Mouse (Mus musculus) forebrain, embryonic 11.5 days (tissue): ENCODE data around the gene Olfr1358. TPM values are rescaled to one million over a fixed set of nuclear protein-coding genes. Genes with fewer than 3 reads are reported as not detected.
"Not testable (repeated sequence)": the region's sequence is repeated elsewhere in the genome, so short reads cannot be mapped to it uniquely, and the experiment has no call there.

Source experiments
- ATAC-seq: fragments of 200-750 bp; cut with Nextera tagmentation; replicated peaks from 2 replicates; pipeline ENCODE4 v1.8.0; 2017; ENCODE audit warnings: moderate TSS enrichment; ENCODE audit not compliant: low FRiP score
- DNase-seq: peaks from one replicate; pipeline ENCODE4 v3.0.0-alpha.2; 2017; ENCODE audit warnings: low spot score
- H3K27ac ChIP-seq: fragments of 300-500 bp; sonication (generic); 2 replicates; pipeline ENCODE4 v1.5.1; 2014; ENCODE audit warnings: low read depth, low read length
- H3K27me3 ChIP-seq: fragments of 300-500 bp; sonication (generic); 2 replicates; pipeline ENCODE4 v1.6.1; 2014; ENCODE audit warnings: mild to moderate bottlenecking, low read length, mixed read lengths; ENCODE audit not compliant: control insufficient read depth, insufficient read depth
- H3K36me3 ChIP-seq: fragments of 300-500 bp; sonication (generic); 2 replicates; pipeline ENCODE4 v1.6.1; 2014; ENCODE audit warnings: mild to moderate bottlenecking, low read length, moderate library complexity, mixed read lengths; ENCODE audit not compliant: control insufficient read depth, insufficient read depth
- H3K4me1 ChIP-seq: fragments of 300-500 bp; sonication (generic); replicated peaks from 2 replicates; pipeline ENCODE4 v1.6.1; 2014; ENCODE audit warnings: low read length, mixed read lengths; ENCODE audit not compliant: control insufficient read depth, insufficient read depth
- H3K4me2 ChIP-seq: fragments of 300-500 bp; sonication (generic); 2 replicates; pipeline ENCODE4 v1.6.1; 2014; ENCODE audit warnings: low read depth, mild to moderate bottlenecking, low read length, moderate library complexity, mixed read lengths; ENCODE audit not compliant: severe bottlenecking
- H3K4me3 ChIP-seq: fragments of 300-500 bp; sonication (generic); 2 replicates; pipeline ENCODE4 v1.5.1; 2014; ENCODE audit warnings: low read depth, low read length
- H3K9ac ChIP-seq: fragments of 300-500 bp; sonication (generic); 2 replicates; pipeline ENCODE4 v1.6.1; 2014; ENCODE audit warnings: low read length
- H3K9me3 ChIP-seq: fragments of 300-500 bp; sonication (generic); 2 replicates; pipeline ENCODE4 v1.6.1; 2016; ENCODE audit warnings: low read length, mixed read lengths; ENCODE audit not compliant: control insufficient read depth
- WGBS: fragments of 180-500 bp; shearing (Covaris S2); extraction: QIAGEN DNeasy Blood & Tissue Kit; methylation state at CpG from one replicate; pipeline ENCODE4 v1.1.7; 2014; 5-methylcytosine and 5-hydroxymethylcytosine counted together
- polyA plus RNA-seq: library from polyadenylated mRNA; unstranded; fragments of >200 nt; fragmentation: Nextera tagmentation; extraction: Ambion mirVana; gene quantifications from 2 replicates; pipeline ENCODE4 v1.2.1, GENCODE M21; 2014

Gene Olfr1358
- polyA plus RNA-seq, 1 experiment from 2014 or later, result not detected

- H3K4me3 ChIP-seq, result peak overlapping the region; percentile 43
- DNase-seq (peak; percentile 88), ATAC-seq (peak; percentile 95)
- 1% methylated on average over 35 of the region's 35 CpGs for WGBS
- peak overlapping the region; percentile 63 for H3K9ac ChIP-seq
- H3K27ac ChIP-seq, result no peak overlapping the region
- H3K27me3 ChIP-seq, result peaks cover 6% of the 10 kb centered on the region; the same call in 1 of the 2 replicates
- H3K36me3 ChIP-seq, result no peaks in the 10 kb centered on the region
- 0 out of 2 replicates have a peak, but pooled peaks cover 4% of the 10 kb centered on the region for H3K4me1 ChIP-seq
- H3K4me2 ChIP-seq, result peak overlapping the region; percentile 83
- H3K9me3 ChIP-seq, result no peaks in the 10 kb centered on the region
These were observed 35.2 kb upstream of the Olfr1358 start for GRCm38 (mm10) chr10:78481928-78482499.

- H3K4me3 ChIP-seq, H3K4me2 ChIP-seq, DNase-seq, H3K27me3 ChIP-seq, H3K4me1 ChIP-seq, H3K36me3 ChIP-seq, H3K9me3 ChIP-seq, H3K9ac ChIP-seq, H3K27ac ChIP-seq, ATAC-seq: not testable (repeated sequence)
- 90% methylated on average over 2 of the region's 2 CpGs for WGBS
These were observed 31.9 kb upstream of the Olfr1358 start for GRCm38 (mm10) chr10:78485369-78485768.

GRCm38 (mm10) chr10:78486871-78487270 is 30.4 kb upstream of the Olfr1358 start:
- no peak overlapping the region for H3K9ac ChIP-seq
- 74% methylated on average over 5 of the region's 5 CpGs for WGBS

GRCm38 (mm10) chr10:78487431-78488086 is 29.7 kb upstream of the Olfr1358 start:
- no peak overlapping the region for H3K4me3 ChIP-seq
- no peak overlapping the region for H3K27ac ChIP-seq
- H3K4me2 ChIP-seq, result peak overlapping the region; percentile 47
- peak; percentile 93 for DNase-seq
- peak; percentile 84 for ATAC-seq
- H3K9me3 ChIP-seq, result no peaks in the 10 kb centered on the region
- no peaks in the 10 kb centered on the region for H3K36me3 ChIP-seq
- peaks cover 4% of the 10 kb centered on the region; the same call in 1 of the 2 replicates for H3K27me3 ChIP-seq
- H3K9ac ChIP-seq, result peak overlapping the region; percentile 36; the same call in 1 of the 2 replicates
- whole genome bisulfite sequencing, result 7% methylated on average over 26 of the region's 26 CpGs
- H3K4me1 ChIP-seq, result no peaks in the 10 kb centered on the region

More at GRCm38 (mm10) chr10:78486871-78487270, 30.4 kb upstream of the Olfr1358 start:
- no peak overlapping the region for H3K4me2 ChIP-seq
- H3K36me3 ChIP-seq, result no peaks in the 10 kb centered on the region
- no peaks in the 10 kb centered on the region for H3K9me3 ChIP-seq
- DNase-seq (no peak), ATAC-seq (no peak)
- no peak overlapping the region for H3K27ac ChIP-seq
- no peak overlapping the region for H3K4me3 ChIP-seq
- H3K4me1 ChIP-seq, result no peaks in the 10 kb centered on the region
- H3K27me3 ChIP-seq, result peaks cover 6% of the 10 kb centered on the region; the same call in 1 of the 2 replicates

- Histone ChIP-seq H3K36me3 (no peaks in the 10 kb centered on the region), H3K4me3 (no peak overlapping the region), H3K27me3 (no peaks in the 10 kb centered on the region), H3K4me2 (no peak overlapping the region), H3K4me1 (no peaks in the 10 kb centered on the region), H3K9me3 (no peaks in the 10 kb centered on the region), H3K9ac (no peak overlapping the region), H3K27ac (no peak overlapping the region)
- WGBS, result 78% methylated on average over 6 of the region's 6 CpGs
- ATAC-seq (no peak), DNase-seq (no peak)
These were observed 14.1 kb upstream of the Olfr1358 start for GRCm38 (mm10) chr10:78502986-78503733.

GRCm38 (mm10) chr10:78519792-78520191 is 2.6 kb downstream of the Olfr1358 start:
- WGBS, result 91% methylated on average over 9 of the region's 9 CpGs

GRCm38 (mm10) chr10:78520260-78521005 is 3.2 kb downstream of the Olfr1358 start:
- WGBS, result 60% methylated on average over 17 of the region's 17 CpGs
- Histone ChIP-seq H3K27me3 (no peaks in the 10 kb centered on the region), H3K9me3 (no peaks in the 10 kb centered on the region), H3K4me1 (no peaks in the 10 kb centered on the region), H3K4me3 (no peak overlapping the region), H3K36me3 (no peaks in the 10 kb centered on the region), H3K4me2 (no peak overlapping the region), H3K27ac (no peak overlapping the region), H3K9ac (no peak overlapping the region)
- ATAC-seq (no peak), DNase-seq (no peak)

More at GRCm38 (mm10) chr10:78519792-78520191, 2.6 kb downstream of the Olfr1358 start:
- Histone ChIP-seq H3K27me3 (no peaks in the 10 kb centered on the region), H3K9me3 (no peaks in the 10 kb centered on the region), H3K4me2 (no peak overlapping the region), H3K36me3 (no peaks in the 10 kb centered on the region), H3K9ac (no peak overlapping the region), H3K27ac (no peak overlapping the region), H3K4me1 (no peaks in the 10 kb centered on the region), H3K4me3 (no peak overlapping the region)
- no peak for ATAC-seq
- no peak for DNase-seq

- WGBS, result 51% methylated on average over 3 of the region's 3 CpGs
- H3K9ac ChIP-seq, H3K4me3 ChIP-seq, ATAC-seq, H3K27me3 ChIP-seq, DNase-seq, H3K36me3 ChIP-seq, H3K4me1 ChIP-seq, H3K9me3 ChIP-seq, H3K27ac ChIP-seq, H3K4me2 ChIP-seq: not testable (repeated sequence)
These were observed 7.8 kb downstream of the Olfr1358 start for GRCm38 (mm10) chr10:78525071-78525470.
